Mouse (Mus musculus) liver, adult 2 months (tissue): ENCODE measurements at regions not wholly inside any gene's neighbourhood (a gene's known extent, or its start where the extent isn't known, plus 50 kb on each side); places are given as distances from the start of the nearest gene placed in this dataset.
A peak's percentile ranks its signal among the peaks of the same experiment; 100 is the strongest.

Experiments
- DNase-seq: peaks from one replicate; pipeline ENCODE4 v3.0.0-alpha.2; 2011; ENCODE audit warnings: low read depth, low spot score; ENCODE audit errors: extremely low read depth
- H3K27ac ChIP-seq: fragments of 200-500 bp; replicated peaks from 2 replicates; pipeline ENCODE4 v1.5.1; 2012; ENCODE audit warnings: low read depth, mild to moderate bottlenecking, control low read depth, inconsistent platforms, low read length; ENCODE audit not compliant: insufficient read depth
- H3K27me3 ChIP-seq: fragments of 200-500 bp; 2 replicates; pipeline ENCODE4 v1.6.1; 2012; ENCODE audit warnings: mild to moderate bottlenecking, moderate library complexity, low read length, inconsistent platforms; ENCODE audit not compliant: control insufficient read depth, insufficient read depth
- H3K36me3 ChIP-seq: fragments of 200-500 bp; 2 replicates; pipeline ENCODE4 v1.6.1; 2012; ENCODE audit warnings: low read length, inconsistent platforms; ENCODE audit not compliant: control insufficient read depth, insufficient read depth
- H3K4me1 ChIP-seq: fragments of 200-500 bp; 2 replicates; pipeline ENCODE4 v1.6.1; 2011; ENCODE audit warnings: low read length; ENCODE audit not compliant: control insufficient read depth, insufficient read depth
- H3K4me3 ChIP-seq: fragments of 200-500 bp; 2 replicates; pipeline ENCODE4 v1.5.1; 2011; ENCODE audit warnings: low read depth, mild to moderate bottlenecking, control low read depth, low read length, moderate library complexity; ENCODE audit not compliant: insufficient read depth
- H3K79me2 ChIP-seq: fragments of 200-500 bp; 2 replicates; pipeline ENCODE4 v1.6.1; 2012; ENCODE audit warnings: inconsistent platforms, mild to moderate bottlenecking, low read length, moderate library complexity; ENCODE audit not compliant: control insufficient read depth, insufficient read depth
- H3K9ac ChIP-seq: fragments of 200-500 bp; 2 replicates; pipeline ENCODE4 v1.6.1; 2012; ENCODE audit warnings: low read depth, mild to moderate bottlenecking, control low read depth, inconsistent platforms, low read length
- CTCF ChIP-seq: fragments of 200-500 bp; IDR thresholded peaks from 2 replicates; pipeline ENCODE4 v1.5.1; 2011; ENCODE audit warnings: low read depth, low read length, control low read depth
- POLR2A ChIP-seq: fragments of 200-500 bp; IDR thresholded peaks from 2 replicates; pipeline ENCODE4 v1.6.1; 2011; ENCODE audit warnings: low read length, control low read depth; ENCODE audit not compliant: insufficient read depth; ENCODE audit errors: extremely low read depth
- WGBS: fragments of 180-500 bp; shearing (Covaris S2); methylation state at CpG from one replicate; pipeline ENCODE4 v1.1.7; 2018; 5-methylcytosine and 5-hydroxymethylcytosine counted together

- Histone ChIP-seq H3K36me3 (no peaks in the 10 kb centered on the region), H3K4me3 (no peak overlapping the region), H3K79me2 (no peaks in the 10 kb centered on the region), H3K9ac (no peak overlapping the region), H3K27me3 (no peaks in the 10 kb centered on the region), H3K27ac (no peak overlapping the region), H3K4me1 (peaks cover 5% of the 10 kb centered on the region)
- WGBS, result 81% methylated on average over 4 of the region's 4 CpGs
- DNase-seq, result no peak
- TF ChIP-seq CTCF, result no peak
- no peak for TF ChIP-seq POLR2A
Measured at GRCm38 (mm10) chr4:53228444-53228843, 68.7 kb upstream of the Abca1 start.

- 21% methylated on average over 8 of the region's 8 CpGs for WGBS
Measured at GRCm38 (mm10) chr4:53227771-53228170, 68.1 kb upstream of the Abca1 start.

GRCm38 (mm10) chr4:53227071-53227470, 67.4 kb upstream of the Abca1 start:
- no peak overlapping the region for H3K27ac ChIP-seq
- TF ChIP-seq POLR2A, result no peak
- no peak for TF ChIP-seq CTCF
- H3K36me3 ChIP-seq, result no peaks in the 10 kb centered on the region
- no peaks in the 10 kb centered on the region for H3K27me3 ChIP-seq
- H3K9ac ChIP-seq, result no peak overlapping the region
- no peak for DNase-seq
- H3K4me1 ChIP-seq, result peaks cover 5% of the 10 kb centered on the region
- H3K4me3 ChIP-seq, result no peak overlapping the region
- no peaks in the 10 kb centered on the region for H3K79me2 ChIP-seq
- WGBS, result 68% methylated on average over 1 of the region's 1 CpGs

More at GRCm38 (mm10) chr4:53227771-53228170, 68.1 kb upstream of the Abca1 start:
- TF ChIP-seq CTCF, result no peak
- TF ChIP-seq POLR2A, result no peak
- Histone ChIP-seq H3K27ac (no peak overlapping the region; the same call in 1 of the 2 replicates), H3K4me1 (peaks cover 5% of the 10 kb centered on the region), H3K27me3 (no peaks in the 10 kb centered on the region), H3K79me2 (no peaks in the 10 kb centered on the region), H3K36me3 (no peaks in the 10 kb centered on the region), H3K9ac (no peak overlapping the region), H3K4me3 (no peak overlapping the region)
- peak; percentile 82 for DNase-seq

GRCm38 (mm10) chr4:53226376-53226775, 66.7 kb upstream of the Abca1 start:
- Histone ChIP-seq H3K4me3 (no peak overlapping the region), H3K36me3 (no peaks in the 10 kb centered on the region), H3K27ac (no peak overlapping the region), H3K79me2 (no peaks in the 10 kb centered on the region), H3K27me3 (no peaks in the 10 kb centered on the region), H3K9ac (no peak overlapping the region), H3K4me1 (peaks cover 5% of the 10 kb centered on the region)
- no peak for DNase-seq
- TF ChIP-seq POLR2A (no peak), CTCF (no peak)
- 94% methylated on average over 3 of the region's 3 CpGs for WGBS

GRCm38 (mm10) chr4:53223379-53223778, 63.7 kb upstream of the Abca1 start:
- Histone ChIP-seq H3K79me2 (no peaks in the 10 kb centered on the region), H3K9ac (no peak overlapping the region), H3K36me3 (no peaks in the 10 kb centered on the region), H3K4me1 (peaks cover 19% of the 10 kb centered on the region), H3K27ac (no peak overlapping the region), H3K27me3 (no peaks in the 10 kb centered on the region), H3K4me3 (no peak overlapping the region)
- TF ChIP-seq CTCF (no peak), POLR2A (no peak)
- WGBS, result 94% methylated on average over 3 of the region's 3 CpGs
- DNase-seq, result no peak

- 30% methylated on average over 4 of the region's 4 CpGs for WGBS
- H3K4me3 ChIP-seq, result no peak overlapping the region
- no peaks in the 10 kb centered on the region for H3K36me3 ChIP-seq
- H3K27me3 ChIP-seq, result no peaks in the 10 kb centered on the region
- H3K27ac ChIP-seq, result no peak overlapping the region
- DNase-seq, result peak; percentile 68
- H3K79me2 ChIP-seq, result no peaks in the 10 kb centered on the region
- H3K4me1 ChIP-seq, result peaks cover 17% of the 10 kb centered on the region
- H3K9ac ChIP-seq, result no peak overlapping the region
- no peak for TF ChIP-seq POLR2A
- no peak for TF ChIP-seq CTCF
Measured at GRCm38 (mm10) chr4:53220809-53221208, 61.1 kb upstream of the Abca1 start.
